Mouse (Mus musculus): ENCODE measurements around the gene Sox10. TPM values are rescaled to one million over a fixed set of nuclear protein-coding genes. Genes with fewer than 3 reads are reported as not detected.
A peak's percentile ranks its signal among the peaks of the same experiment; 100 is the strongest.

Sox10 gene
- total and polyA plus RNA-seq, 2 experiments, result not detected

DNA sequence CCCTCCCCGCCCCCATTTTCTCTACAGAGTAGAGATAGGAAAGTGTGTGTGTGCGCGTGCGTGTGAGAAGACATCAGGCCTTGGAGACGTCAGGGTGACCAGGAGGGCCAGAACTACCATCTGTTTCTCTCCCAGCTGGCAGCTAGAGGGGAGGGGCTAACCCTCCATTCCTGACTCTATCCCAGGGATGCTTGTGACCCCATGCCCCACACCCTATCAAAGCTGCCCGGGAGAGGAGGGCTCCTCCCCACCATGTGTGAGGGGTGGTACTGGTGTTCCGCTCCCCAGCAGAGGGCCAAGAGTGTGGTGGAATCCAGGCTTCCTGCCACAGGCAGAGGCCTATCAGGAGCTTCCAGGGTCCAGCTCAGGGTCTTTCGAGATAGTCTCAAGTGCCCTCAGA, 1.7 kb upstream of the Sox10 start:
- no peaks in the 10 kb centered on the region for H3K4me1 ChIP-seq (ENCODE audit: control insufficient read depth, insufficient read depth, low read length)
- WGBS, result 71% methylated on average over 8 of the region's 8 CpGs
- no peaks in the 10 kb centered on the region for H3K36me3 ChIP-seq (ENCODE audit: control insufficient read depth, insufficient read depth, low read length)

GRCm38 (mm10) chr15:79164251-79164650, 789 bp downstream of the Sox10 start:
- Histone ChIP-seq H3K9ac (ENCODE audit: low read depth, low read length) (no peak overlapping the region), H3K27me3 (ENCODE audit: control insufficient read depth, insufficient read depth, low read length) (peaks cover 18% of the 10 kb centered on the region), H3K4me3 (ENCODE audit: insufficient read depth, low read depth, low read length) (no peak overlapping the region), H3K36me3 (ENCODE audit: control insufficient read depth, insufficient read depth, low read length) (no peaks in the 10 kb centered on the region), H3K4me1 (ENCODE audit: control insufficient read depth, insufficient read depth, low read length) (no peaks in the 10 kb centered on the region), H3K27ac (replicated peaks; ENCODE audit: insufficient read depth, low read depth, low read length) (no peak overlapping the region), H3K79me2 (ENCODE audit: control insufficient read depth, insufficient read depth, low read length) (no peaks in the 10 kb centered on the region)
- no peak for DNase-seq (ENCODE audit: extremely low read depth, low read depth, low spot score)
- WGBS, result 24% methylated on average over 11 of the region's 15 CpGs
- no peak for TF ChIP-seq CTCF (IDR thresholded peaks at IDR 0.05; ENCODE audit: low read depth, low read length)
- no peak for TF ChIP-seq POLR2A (IDR thresholded peaks at IDR 0.05; ENCODE audit: extremely low read depth, insufficient read depth, low read length)

More for the DNA sequence above, 1.7 kb upstream of the Sox10 start:
- H3K4me3 ChIP-seq (ENCODE audit: insufficient read depth, low read depth, low read length), result no peak overlapping the region
- H3K79me2 ChIP-seq (ENCODE audit: control insufficient read depth, insufficient read depth, low read length), result no peaks in the 10 kb centered on the region
- no peak overlapping the region for H3K9ac ChIP-seq (ENCODE audit: low read depth, low read length)
- TF ChIP-seq POLR2A (IDR thresholded peaks at IDR 0.05; ENCODE audit: extremely low read depth, insufficient read depth, low read length), result no peak
- no peak for TF ChIP-seq CTCF (IDR thresholded peaks at IDR 0.05; ENCODE audit: low read depth, low read length)
- H3K27me3 ChIP-seq (ENCODE audit: control insufficient read depth, insufficient read depth, low read length), result peaks cover 18% of the 10 kb centered on the region
- no peak for DNase-seq (ENCODE audit: extremely low read depth, low read depth, low spot score)
- no peak overlapping the region for H3K27ac ChIP-seq (replicated peaks; ENCODE audit: insufficient read depth, low read depth, low read length)

- no peaks in the 10 kb centered on the region for H3K36me3 ChIP-seq (ENCODE audit: control insufficient read depth, insufficient read depth, low read length)
- no peak for DNase-seq (ENCODE audit: extremely low read depth, low read depth, low spot score)
- peaks cover 18% of the 10 kb centered on the region for H3K27me3 ChIP-seq (ENCODE audit: control insufficient read depth, insufficient read depth, low read length)
- 47% methylated on average over 14 of the region's 14 CpGs for WGBS
- no peak overlapping the region for H3K9ac ChIP-seq (ENCODE audit: low read depth, low read length)
- no peak overlapping the region for H3K4me3 ChIP-seq (ENCODE audit: insufficient read depth, low read depth, low read length)
- H3K27ac ChIP-seq (replicated peaks; ENCODE audit: insufficient read depth, low read depth, low read length), result no peak overlapping the region
- TF ChIP-seq POLR2A (IDR thresholded peaks at IDR 0.05; ENCODE audit: extremely low read depth, insufficient read depth, low read length) (no peak), CTCF (IDR thresholded peaks at IDR 0.05; ENCODE audit: low read depth, low read length) (0 out of 2 replicates have a peak, but pooled peaks have one; percentile 14)
- H3K79me2 ChIP-seq (ENCODE audit: control insufficient read depth, insufficient read depth, low read length), result no peaks in the 10 kb centered on the region
- no peaks in the 10 kb centered on the region for H3K4me1 ChIP-seq (ENCODE audit: control insufficient read depth, insufficient read depth, low read length)
Measured at GRCm38 (mm10) chr15:79162822-79163221, 2.2 kb downstream of the Sox10 start.

- no peak overlapping the region for H3K4me3 ChIP-seq (ENCODE audit: insufficient read depth, low read depth, low read length)
- H3K9ac ChIP-seq (ENCODE audit: low read depth, low read length), result no peak overlapping the region
- no peak for DNase-seq (ENCODE audit: extremely low read depth, low read depth, low spot score)
- TF ChIP-seq POLR2A (IDR thresholded peaks at IDR 0.05; ENCODE audit: extremely low read depth, insufficient read depth, low read length), result no peak
- no peak for TF ChIP-seq CTCF (IDR thresholded peaks at IDR 0.05; ENCODE audit: low read depth, low read length)
- no peaks in the 10 kb centered on the region for H3K79me2 ChIP-seq (ENCODE audit: control insufficient read depth, insufficient read depth, low read length)
- no peaks in the 10 kb centered on the region for H3K36me3 ChIP-seq (ENCODE audit: control insufficient read depth, insufficient read depth, low read length)
- peaks cover 18% of the 10 kb centered on the region for H3K27me3 ChIP-seq (ENCODE audit: control insufficient read depth, insufficient read depth, low read length)
- H3K27ac ChIP-seq (replicated peaks; ENCODE audit: insufficient read depth, low read depth, low read length), result no peak overlapping the region
- WGBS, result 70% methylated on average over 7 of the region's 7 CpGs
- no peaks in the 10 kb centered on the region for H3K4me1 ChIP-seq (ENCODE audit: control insufficient read depth, insufficient read depth, low read length)
Measured at GRCm38 (mm10) chr15:79162301-79162700, 2.7 kb downstream of the Sox10 start.

DNA sequence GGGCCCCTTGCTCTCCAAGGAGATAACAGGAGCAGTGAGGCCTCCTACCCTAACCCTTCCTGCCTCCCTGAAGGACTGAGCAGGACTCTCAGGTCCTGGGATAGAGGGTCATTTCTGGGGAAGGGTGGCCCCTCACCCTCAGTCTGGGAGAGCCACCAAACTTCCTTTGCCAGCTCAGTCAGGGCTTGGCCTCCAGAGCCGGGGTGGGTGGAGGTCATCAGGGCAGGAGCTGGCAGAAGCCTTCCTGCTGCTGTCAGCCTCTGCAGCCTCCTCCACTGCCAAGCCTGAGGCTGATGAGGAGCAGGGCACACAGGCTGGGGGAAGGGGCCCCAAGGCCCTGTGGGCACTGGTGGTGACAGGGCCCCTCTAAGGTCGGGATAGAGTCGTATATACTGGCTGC, 9.5 kb downstream of the Sox10 start:
- no peak for DNase-seq (ENCODE audit: extremely low read depth, low read depth, low spot score)

GRCm38 (mm10) chr15:79152709-79153108, 12.3 kb downstream of the Sox10 start:
- WGBS, result 83% methylated on average over 6 of the region's 6 CpGs
- H3K27ac ChIP-seq (replicated peaks; ENCODE audit: insufficient read depth, low read depth, low read length), result no peak overlapping the region
- H3K79me2 ChIP-seq (ENCODE audit: control insufficient read depth, insufficient read depth, low read length), result no peaks in the 10 kb centered on the region
- no peak for TF ChIP-seq CTCF (IDR thresholded peaks at IDR 0.05; ENCODE audit: low read depth, low read length)
- TF ChIP-seq POLR2A (IDR thresholded peaks at IDR 0.05; ENCODE audit: extremely low read depth, insufficient read depth, low read length), result no peak
- no peak for DNase-seq (ENCODE audit: extremely low read depth, low read depth, low spot score)
- H3K9ac ChIP-seq (ENCODE audit: low read depth, low read length), result no peak overlapping the region
- H3K27me3 ChIP-seq (ENCODE audit: control insufficient read depth, insufficient read depth, low read length), result no peaks in the 10 kb centered on the region
- H3K4me1 ChIP-seq (ENCODE audit: control insufficient read depth, insufficient read depth, low read length), result no peaks in the 10 kb centered on the region
- H3K36me3 ChIP-seq (ENCODE audit: control insufficient read depth, insufficient read depth, low read length), result 0 out of 2 replicates have a peak, but pooled peaks cover 1% of the 10 kb centered on the region
- H3K4me3 ChIP-seq (ENCODE audit: insufficient read depth, low read depth, low read length), result no peak overlapping the region

More for the DNA sequence above, 9.5 kb downstream of the Sox10 start:
- Histone ChIP-seq H3K4me3 (ENCODE audit: insufficient read depth, low read depth, low read length) (no peak overlapping the region), H3K4me1 (ENCODE audit: control insufficient read depth, insufficient read depth, low read length) (no peaks in the 10 kb centered on the region), H3K27me3 (ENCODE audit: control insufficient read depth, insufficient read depth, low read length) (no peaks in the 10 kb centered on the region), H3K79me2 (ENCODE audit: control insufficient read depth, insufficient read depth, low read length) (no peaks in the 10 kb centered on the region), H3K9ac (ENCODE audit: low read depth, low read length) (no peak overlapping the region), H3K36me3 (ENCODE audit: control insufficient read depth, insufficient read depth, low read length) (0 out of 2 replicates have a peak, but pooled peaks cover 1% of the 10 kb centered on the region), H3K27ac (replicated peaks; ENCODE audit: insufficient read depth, low read depth, low read length) (no peak overlapping the region)
- TF ChIP-seq POLR2A (IDR thresholded peaks at IDR 0.05; ENCODE audit: extremely low read depth, insufficient read depth, low read length) (no peak), CTCF (IDR thresholded peaks at IDR 0.05; ENCODE audit: low read depth, low read length) (no peak)
- WGBS, result 44% methylated on average over 3 of the region's 3 CpGs

Data from liver, adult 2 months (tissue).